Mouse (Mus musculus) cerebellum, adult 18-20 months (tissue): Measurements from ENCODE around the gene Fam221a.
"Not testable (repeated sequence)": the region's sequence is repeated elsewhere in the genome, so short reads cannot be mapped to it uniquely, and the experiment has no call there.

ENCODE experiments used
- DNase-seq, 2 experiments: peaks; one replicate each; pipeline ENCODE4 v3.0.0; 2021

Fam221a gene

GRCm38 (mm10) chr6:49394276-49394675 is 26.7 kb downstream of the Fam221a start:
- no peak for DNase-seq

- peak in 1 of 2 experiments; percentile 3 for DNase-seq
Measured at GRCm38 (mm10) chr6:49395316-49395715, 27.8 kb downstream of the Fam221a start, which contains the start of gene Stk31. Gene Stk31 (plus strand): TSS chr6:49395604.

DNA sequence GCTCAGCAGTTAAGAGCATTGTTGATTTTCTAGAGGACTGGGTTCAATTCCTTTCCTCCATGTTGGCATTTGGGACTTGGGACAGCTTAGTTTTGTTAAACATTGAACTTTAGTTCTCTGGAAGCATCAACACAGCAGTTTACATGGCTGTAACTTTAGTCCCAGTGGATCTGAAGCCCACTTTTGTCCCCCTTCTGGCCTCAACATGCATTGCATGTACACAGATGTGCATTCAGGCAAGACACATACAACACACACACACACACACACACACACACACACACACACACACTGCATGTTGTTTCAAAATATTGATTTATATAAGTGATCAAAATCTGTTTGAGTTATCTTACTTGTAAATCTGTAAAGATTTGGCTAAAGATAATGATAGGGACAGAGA is 29.9 kb downstream of the Fam221a start:
- DNase-seq, result no peak

- DNase-seq, result no peak
Measured at GRCm38 (mm10) chr6:49398365-49398764, 30.8 kb downstream of the Fam221a start.

DNA sequence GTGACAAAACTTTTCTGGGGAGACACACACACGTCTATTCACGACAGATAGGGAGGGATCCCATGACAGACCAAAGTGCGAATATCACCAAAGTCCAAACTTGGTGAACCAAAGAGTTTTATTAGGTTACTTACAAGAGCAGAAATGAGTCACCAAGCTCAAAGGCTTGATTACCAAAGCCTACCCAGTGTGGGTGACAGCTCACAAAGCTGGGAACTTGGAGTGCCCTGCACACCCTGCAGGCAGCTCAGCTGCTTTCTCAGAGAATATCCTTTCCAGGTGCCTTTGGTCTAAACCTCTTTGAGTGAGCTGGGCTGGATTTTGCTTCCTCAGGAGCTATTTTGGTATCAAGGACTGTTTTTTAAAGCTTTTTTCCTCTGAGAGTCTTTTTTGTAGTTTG is 43.3 kb downstream of the Fam221a start:
- DNase-seq, result no peak

- DNase-seq, result not testable (repeated sequence)
Measured at GRCm38 (mm10) chr6:49412967-49413366, 45.4 kb downstream of the Fam221a start.

DNA sequence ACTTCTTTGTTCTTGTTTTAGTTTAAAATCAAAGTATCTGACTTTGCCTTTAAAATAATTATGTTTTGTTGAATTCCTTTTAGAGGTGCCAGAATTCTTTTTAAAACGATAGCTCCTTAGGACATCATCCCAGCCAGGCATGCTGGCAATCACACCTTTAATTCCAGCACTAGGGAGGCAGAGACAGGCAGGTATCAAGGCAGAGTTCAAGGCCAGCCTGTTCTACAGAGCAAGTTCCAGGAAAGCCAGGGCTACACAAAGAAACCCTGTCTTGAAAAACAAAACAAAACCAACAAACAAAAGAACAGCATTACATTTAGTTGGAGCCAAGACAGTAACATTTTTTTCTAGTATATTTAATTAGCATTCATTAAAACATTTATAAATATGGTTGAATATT is 48.4 kb downstream of the Fam221a start:
- no peak for DNase-seq

DNA sequence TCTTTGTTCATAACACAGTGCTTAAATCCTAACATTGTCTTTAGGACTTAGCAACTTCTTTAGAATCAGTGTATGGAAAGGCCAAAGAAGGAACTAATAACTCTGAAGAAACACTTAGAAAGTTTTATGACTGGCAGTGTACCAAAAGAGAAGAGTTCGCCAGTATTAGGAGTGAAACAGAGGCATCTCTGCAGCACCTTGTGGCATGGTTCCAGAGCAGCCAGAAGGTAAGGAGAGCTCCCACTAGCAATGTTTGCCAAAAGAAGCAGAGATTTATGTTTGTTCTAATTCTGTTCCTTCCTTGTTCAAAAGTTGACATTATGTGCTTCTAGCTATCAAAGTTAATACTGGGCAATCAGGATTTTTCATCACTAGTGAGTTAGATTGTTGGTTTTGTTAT is 69.8 kb downstream of the Fam221a start:
- no peak for DNase-seq
